Mouse (Mus musculus) ZHBTc4 (cell line): ENCODE measurements around the gene Paqr7.

ENCODE experiments used
- DNase-seq: peaks from one replicate; pipeline ENCODE4 v3.0.0-alpha.2; 2011; ENCODE audit warnings: low read depth, low spot score

Gene Paqr7

DNA sequence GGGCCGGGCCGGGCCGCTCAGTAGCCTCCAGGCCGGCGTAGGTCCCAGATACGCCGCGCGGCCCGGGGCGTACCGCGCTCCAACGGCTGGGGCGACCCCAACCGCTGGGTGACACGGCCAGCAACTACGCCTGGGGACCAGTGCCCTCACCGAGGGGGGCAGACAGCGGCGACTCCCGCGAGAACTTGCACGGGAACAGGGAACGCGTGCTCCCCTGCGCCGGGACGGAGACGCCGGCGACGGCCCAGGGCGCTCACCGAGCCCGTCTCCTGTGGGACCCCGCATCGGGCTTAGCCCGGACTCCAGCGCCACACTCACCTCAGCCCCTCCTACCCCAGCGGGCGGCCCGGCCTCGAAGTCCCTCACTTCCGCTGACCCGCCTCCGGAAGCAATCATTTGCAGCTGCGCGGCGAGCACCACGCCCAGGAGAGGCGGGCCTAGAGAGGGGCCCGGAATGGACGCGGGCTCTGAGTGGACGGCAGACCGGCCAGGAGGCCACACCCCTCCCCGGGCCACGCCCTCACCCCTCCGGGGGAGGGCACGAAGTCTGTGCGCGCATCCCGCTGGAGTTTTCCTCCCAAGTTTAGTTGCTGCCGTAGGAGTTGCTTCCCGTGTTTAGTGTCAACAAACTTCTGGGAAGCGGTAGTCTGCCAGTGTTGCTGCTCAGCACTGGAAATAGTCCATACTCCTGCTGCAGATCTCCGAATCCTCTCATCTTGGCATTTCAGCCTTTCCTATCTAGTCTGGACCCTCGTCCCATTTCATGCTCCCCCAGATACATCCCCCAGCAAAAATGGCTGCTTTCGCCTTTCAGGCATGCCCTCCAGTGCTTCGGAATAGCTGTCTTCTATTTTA lies 38.7 kb downstream of the Paqr7 start, which contains the start of gene Mtfr1l:
TSS of gene Mtfr1l (minus strand) at position 456 of the 855 bp plus-strand sequence.
- DNase-seq = peak; percentile 99

DNA sequence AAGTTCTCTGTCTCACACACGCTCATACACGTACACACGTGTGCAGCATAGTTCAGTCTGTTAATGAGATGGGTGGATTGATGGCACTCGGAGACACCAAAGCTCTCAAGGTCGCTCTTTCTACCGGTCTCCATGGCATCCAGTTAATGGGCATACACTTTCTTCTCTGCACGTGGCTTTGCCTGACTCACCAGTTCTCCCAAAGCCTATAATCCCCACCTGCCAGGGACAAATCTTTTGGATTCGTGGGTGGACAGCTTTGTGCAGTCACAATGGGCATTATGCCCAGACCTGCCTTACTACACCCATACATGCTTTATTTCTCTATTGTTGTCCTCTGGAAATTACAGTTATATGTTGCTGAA lies 39.3 kb downstream of the Paqr7 start:
- no peak for DNase-seq

DNA sequence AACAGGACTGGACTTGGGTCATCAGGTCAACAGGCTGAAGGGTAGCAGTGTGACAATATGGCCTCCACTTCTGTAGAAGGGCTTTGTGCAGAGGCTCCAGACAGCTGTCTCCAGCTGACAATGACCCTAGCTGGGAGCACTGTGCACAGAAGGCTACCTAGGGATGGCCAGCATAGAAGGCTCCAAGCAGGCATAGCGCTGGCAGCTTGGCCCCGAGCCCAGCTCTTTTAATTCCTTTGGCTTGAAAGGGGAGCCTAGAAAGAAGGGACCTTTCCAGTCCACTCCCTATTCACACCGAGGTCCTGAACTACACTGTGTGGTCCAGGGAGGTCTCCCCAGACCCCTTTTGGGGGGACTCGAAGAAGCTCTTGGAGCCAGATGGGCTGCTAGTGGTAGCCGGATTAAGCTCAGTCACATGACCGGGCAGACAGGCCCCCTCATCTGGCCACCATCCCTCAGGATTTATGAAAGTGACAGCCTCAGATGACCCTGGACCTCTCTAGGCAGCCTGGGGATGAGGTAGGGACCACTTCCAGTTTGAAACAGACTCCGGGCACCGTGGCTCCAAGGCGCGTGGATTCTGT lies 42.6 kb downstream of the Paqr7 start:
- DNase-seq = no peak

DNA sequence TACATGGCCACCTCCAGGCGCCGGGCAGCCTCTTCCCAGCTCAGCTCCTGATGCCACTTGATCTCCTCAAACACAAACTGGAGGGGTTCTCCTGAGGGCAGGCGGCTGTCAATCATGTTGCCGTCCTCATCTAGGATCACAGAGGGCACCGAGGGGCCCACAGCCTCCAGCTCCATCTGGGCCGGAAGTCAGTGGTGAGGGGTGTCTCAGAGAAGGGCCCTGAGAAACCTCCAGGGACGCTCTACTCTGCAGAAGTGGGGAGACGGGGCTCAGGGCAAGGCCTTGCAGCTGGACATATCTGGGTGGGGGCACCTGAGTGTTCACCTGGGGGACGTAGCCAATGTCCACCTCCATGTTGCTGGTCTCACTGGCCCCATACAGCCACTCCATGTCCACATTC lies 46.2 kb downstream of the Paqr7 start:
- DNase-seq = no peak

DNA sequence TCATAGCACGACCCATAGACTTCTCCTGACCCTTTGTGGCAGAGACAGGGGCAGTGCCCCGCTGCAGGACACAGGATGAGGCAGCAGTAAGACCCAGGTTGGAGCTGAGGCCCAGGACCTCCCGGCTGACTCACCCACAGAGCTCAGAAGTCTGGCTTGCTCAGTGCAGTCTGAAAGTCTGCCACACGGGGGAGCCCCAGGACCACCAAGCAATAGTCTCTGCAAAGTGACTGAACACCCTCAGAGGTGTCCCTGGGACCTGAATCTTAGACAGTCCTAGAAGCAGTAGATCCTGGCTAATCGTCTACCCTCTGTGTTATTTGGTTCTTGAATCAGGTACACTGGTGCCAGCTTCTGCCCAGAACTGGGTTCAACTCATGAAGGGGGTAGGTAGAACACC lies 46.8 kb downstream of the Paqr7 start:
- DNase-seq = peak; percentile 88

DNA sequence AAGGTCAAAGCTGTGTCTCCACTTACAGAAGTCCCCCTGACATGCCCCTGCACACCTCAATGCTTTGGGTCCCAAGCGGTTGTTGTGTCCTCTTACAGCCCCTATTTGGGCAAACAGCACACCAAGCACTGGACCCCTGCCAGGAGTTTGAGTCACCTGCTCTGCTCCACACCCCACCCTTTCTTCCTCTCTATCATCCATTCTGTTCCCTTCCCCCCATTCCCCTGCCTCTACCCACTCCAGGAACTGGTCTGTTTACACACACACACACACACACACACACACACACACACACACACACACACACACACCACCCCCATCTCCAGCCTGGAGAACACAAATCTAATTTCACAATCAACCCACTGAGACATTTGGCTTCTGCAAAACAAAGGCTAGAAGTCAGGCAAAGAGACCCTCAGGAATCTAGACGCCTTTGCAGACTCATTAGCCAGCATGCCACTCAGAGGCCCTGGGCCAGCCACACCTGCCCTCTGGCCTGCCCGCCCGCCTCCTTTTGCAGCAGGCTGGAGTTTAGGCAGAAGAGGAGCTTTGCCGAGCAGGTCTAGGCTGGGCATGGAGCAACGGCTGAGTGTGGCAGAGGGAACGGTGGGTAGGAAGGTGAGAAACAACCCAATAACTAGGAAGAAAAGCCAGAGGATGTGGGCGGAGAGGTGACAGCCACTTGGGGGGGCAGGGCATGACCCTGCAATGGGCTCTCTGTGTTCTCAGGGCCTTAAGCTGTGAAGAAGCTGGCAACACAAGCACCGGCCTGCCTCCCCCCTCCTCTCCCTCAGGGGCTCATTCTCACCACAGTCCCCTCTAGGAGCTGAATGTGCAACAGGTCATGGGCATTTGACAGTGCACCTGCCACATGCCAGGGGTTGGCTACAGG lies 50.6 kb downstream of the Paqr7 start:
- DNase-seq = no peak

DNA sequence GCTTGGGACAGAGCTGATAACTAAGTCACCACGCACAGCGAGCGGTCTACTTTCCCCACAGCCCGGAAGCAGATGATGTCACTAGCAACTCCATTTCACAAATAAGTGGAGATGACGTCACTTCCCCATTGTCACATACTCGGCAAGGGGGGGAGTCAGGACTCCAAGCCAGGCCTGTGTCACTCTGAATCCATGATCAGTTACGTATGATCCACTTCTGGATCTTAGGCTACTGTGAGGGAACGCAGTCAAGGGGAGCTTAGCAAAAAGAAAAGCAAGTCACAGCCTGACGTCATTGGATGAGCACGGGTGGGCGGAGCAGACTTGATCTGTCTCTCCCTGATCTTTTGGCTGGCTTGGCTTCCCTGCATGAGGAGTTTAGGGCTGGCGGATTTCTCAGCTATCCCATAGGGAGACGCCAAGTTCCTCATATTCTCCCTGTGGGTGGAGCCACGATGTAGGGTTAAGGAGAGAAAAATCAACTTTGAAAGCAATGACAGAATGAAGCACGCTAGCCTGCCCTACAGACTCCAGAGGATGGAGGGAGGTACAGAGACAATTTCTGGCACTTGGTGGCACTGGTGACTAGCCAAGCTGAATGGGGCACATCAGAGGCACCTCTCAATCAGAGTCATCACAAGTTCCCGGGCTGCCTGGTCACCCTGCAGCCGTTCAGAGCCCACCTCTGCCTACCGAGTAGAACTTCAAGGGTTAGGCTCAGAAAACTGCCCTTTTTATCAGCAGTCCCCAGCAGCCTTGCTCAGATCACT lies 51.9 kb downstream of the Paqr7 start:
- DNase-seq = no peak

DNA sequence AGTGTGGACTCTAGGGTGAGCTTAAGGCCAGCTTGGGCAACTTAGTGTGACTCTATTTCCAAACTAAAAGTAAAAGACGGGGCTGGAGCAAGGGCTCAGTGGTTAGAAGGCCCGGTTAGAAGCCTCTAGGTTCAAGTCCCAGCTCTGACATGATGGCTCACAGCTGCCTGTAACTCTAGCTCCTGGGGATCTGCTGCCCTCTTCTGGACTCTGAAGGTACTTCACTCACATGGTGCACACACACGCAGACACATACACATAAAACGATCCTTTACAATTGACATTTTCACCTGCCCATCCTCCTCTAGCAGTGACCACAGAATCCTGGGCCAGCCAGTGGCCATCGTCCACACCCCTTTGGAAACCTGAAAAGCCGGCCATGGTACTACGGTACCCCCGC lies 53.4 kb downstream of the Paqr7 start:
- peak; percentile 80 for DNase-seq

DNA sequence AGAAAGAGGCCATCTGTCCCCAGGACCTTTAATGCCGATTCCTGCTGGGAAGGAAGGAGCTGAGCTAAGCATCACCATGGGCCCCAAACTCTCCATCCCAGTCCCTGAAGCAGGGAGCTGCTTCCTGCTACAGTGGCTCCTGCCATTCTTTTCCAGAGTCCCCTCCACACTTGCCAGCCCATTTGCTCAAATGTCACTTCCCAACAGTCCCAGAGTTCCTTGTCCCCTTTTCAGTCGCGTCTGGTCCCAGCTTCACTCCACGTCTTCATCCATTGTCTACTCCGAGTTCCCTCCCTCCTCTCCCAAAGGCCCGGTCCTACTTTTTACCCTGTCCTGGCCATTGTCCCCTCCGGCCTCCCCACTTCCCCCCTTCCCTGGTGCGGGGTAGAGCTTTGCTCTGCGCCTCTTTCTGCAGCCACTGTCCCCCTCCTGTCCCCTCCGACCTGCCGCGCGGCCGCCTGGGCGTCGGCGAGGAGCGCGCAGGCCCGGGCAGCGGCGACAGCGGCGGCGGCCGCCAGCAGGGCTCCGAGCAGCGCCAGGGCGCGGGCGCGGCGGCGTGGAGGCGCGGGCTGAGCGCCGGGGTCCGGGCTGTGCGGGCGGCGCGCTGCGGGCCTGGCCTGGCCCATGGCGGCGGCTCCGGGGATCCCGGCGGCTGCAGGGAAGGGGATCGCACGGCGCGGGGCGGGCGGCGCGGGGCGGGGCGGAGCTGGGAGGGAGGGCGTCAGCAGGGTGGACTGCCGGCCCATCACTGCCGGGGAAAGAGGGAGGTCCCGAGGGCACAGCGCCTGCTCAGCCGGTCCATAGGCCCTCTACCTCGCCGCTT lies 55.2 kb downstream of the Paqr7 start, which contains the start of gene Selenon:
TSS of gene Selenon (minus strand) at position 673 of the 823 bp plus-strand sequence.
- no peak for DNase-seq

DNA sequence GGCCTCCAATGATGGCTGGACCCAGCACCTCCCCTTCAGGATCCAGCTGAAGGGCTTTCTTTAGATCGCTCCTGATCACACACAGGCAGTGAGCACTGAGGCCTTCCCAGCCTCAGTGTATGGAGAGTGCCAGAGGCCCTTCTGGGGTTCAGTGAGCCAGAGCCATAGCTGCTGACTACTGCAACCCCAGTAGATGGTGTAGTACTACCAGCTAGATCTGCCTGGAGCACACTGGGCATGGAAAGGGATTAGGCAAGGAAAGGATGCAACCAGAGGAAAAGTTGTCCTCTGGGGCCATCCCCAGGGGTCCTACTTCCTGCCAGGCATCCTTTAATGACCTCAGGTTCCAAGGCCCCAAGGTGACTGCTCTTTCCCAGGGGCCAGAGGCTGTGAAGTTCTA lies 57.1 kb downstream of the Paqr7 start:
- no peak for DNase-seq

DNA sequence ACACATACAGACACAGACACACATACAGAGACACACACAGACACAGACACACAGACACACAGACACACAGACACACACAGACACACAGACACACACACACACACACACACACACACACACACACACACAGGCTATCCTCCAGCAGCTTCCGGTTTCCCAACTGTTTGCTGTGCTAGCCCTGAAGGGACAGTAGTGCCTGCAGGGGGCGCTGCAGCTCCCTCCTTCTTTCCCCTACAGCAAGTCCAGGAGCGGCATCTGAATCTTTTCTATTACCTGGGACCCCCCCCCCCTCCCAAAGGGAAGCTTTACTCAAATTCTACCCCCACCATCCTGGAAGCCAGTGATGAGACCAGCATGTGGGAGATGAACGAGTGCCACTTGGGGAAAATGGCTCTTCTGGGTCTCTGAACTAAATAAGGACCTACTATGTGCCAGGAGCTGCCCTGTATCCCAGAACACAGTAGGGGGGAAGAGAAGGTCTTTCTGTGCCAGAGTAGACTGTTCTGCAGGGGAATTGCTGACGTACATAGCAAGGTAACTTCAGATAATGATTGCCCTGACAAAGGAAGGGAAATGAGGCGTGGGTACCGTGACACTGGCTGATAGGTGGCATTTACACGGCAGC lies 59.6 kb downstream of the Paqr7 start:
- DNase-seq = peak; percentile 74

DNA sequence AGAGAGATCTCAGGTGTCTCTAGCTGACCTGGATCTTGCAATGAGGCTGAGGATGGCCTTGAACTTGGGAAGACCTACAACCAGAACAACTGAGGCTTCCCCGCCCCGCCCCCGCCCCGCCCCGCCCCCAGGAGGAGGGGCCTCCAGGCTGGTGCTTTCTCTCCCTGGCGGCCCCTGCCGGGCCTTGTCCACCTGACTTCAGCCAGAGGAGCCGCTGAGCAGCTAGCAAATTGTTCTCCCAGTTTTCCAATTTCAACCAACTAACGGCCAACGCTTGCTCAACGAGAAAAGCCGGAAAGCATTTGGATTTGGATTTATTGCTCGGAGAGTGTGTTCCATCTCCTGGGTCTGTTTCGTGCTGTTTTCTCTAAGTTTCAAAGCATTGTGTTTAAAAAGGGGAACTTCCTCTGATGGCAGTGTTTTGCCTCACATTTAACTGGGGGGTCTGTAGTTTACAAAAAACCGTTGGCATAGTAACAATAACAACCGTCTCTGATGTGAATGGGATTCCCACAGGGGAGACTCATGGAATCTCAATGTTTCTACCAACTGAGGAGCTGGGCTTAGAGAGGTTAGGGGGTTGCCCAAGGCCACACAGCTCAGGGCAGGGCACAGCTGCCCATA lies 61.2 kb downstream of the Paqr7 start:
- DNase-seq = peak; percentile 68

DNA sequence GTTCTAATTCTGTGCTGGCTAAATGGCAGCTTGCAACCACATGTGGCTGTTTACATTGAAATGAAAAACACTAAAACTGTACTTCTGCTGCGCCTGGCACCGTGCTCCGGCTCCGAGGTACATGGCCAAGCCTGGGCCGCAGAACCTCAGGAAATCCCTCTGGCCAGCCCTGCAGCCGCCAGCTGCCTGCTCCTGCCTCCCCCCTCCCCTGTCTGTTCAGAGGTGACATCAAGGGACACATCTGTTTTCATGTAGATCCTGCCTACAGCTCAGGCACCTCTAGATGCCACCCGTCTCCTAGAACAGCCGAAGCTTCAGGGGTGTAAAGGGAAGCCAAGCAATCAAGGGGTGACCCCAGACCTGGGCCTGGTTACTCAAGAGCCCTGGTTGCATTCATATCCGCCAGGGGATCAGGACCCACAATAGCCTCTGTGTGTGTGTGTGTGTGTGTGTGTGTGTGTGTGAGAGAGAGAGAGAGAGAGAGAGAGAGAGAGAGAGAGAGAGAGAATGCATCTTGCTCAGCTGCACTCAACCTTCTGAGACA lies 62.1 kb downstream of the Paqr7 start:
- DNase-seq = no peak

DNA sequence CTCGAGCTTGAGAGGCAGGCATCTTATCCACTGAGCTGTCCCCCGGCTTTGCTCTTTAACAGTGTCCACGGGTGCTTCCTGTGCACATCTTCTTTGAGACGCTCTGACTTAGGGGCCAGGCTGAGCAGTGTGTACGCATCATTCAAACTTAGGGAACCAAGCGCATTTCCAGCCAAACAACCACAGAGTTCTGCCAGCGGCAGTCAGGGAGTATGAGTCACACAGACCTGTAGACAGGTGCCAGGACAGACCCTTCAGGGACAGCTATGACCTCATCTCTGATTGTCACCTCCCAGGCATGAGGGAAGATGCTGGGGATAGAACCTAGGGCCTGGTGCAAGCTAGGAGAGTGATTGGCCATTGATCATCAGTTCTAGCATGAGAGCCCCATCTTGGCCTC lies 62.7 kb downstream of the Paqr7 start:
- no peak for DNase-seq
